ENCODE assay signal across 12 mouse cellular contexts in genomic region chr15:85977086-85977485, GRCm38 (mm10). TPM values are rescaled to one million over a fixed set of nuclear protein-coding genes. Genes with fewer than 3 reads are reported as not detected.
A peak's percentile ranks its signal among the peaks of the same experiment; 100 is the strongest.
DNase-seq lines count a peak whose midpoint lies in the region; ATAC-seq and TF ChIP-seq lines count a peak whose summit lies in the region.
"Had no signal": no experiment of that assay in that cellular context is flagged by ENCODE, and none has a peak within 500 bp of the region (broad histone marks: within the 10 kb centered on the region; RNA-seq: fewer than 3 reads in every experiment).

No protein-coding gene starts in this region.

- WGBS in hindbrain, embryonic 14.5 days, result 84% methylated on average over 9 of the region's 9 CpGs
- WGBS in hindbrain, embryonic 11.5 days, result 91% methylated on average over 9 of the region's 9 CpGs
- 41% methylated on average over 9 of the region's 9 CpGs for WGBS in lung, postnatal 0 days
- WGBS in neural tube, embryonic 15.5 days, result 75% methylated on average over 9 of the region's 9 CpGs

- no peak overlapping the region for H3K4me2 ChIP-seq in hindbrain, embryonic 14.5 days (replicated peaks)
- H3K4me2 ChIP-seq in hindbrain, embryonic 11.5 days (replicated peaks; ENCODE audit: low read depth, low read length), result no peak overlapping the region
- H3K4me2 ChIP-seq in lung, postnatal 0 days (replicated peaks; ENCODE audit: low read depth, low read length), result no peak overlapping the region
- no peak overlapping the region for H3K4me2 ChIP-seq in neural tube, embryonic 15.5 days
- H3K4me2 ChIP-seq: intestine, embryonic 15.5 days; limb, embryonic 15.5 days had no signal

- no peaks in the 10 kb centered on the region for H3K36me3 ChIP-seq in hindbrain, embryonic 14.5 days (replicated peaks; ENCODE audit: control insufficient read depth, insufficient read depth)
- H3K36me3 ChIP-seq in hindbrain, embryonic 11.5 days (ENCODE audit: control insufficient read depth, insufficient read depth, low read length), result no peaks in the 10 kb centered on the region
- no peaks in the 10 kb centered on the region for H3K36me3 ChIP-seq in lung, postnatal 0 days (ENCODE audit: insufficient read depth, low read length)
- no peaks in the 10 kb centered on the region for H3K36me3 ChIP-seq in neural tube, embryonic 15.5 days
- H3K36me3 ChIP-seq: intestine, embryonic 15.5 days; limb, embryonic 15.5 days had no signal

- no peak for TF ChIP-seq CTCF in lung, postnatal 0 days (IDR thresholded peaks at IDR 0.05)
- no peak for TF ChIP-seq CTCF in layer of hippocampus, adult 2 months (conservative IDR thresholded peaks at IDR 0.05)

- H3K4me1 ChIP-seq in hindbrain, embryonic 14.5 days (replicated peaks; ENCODE audit: control insufficient read depth, insufficient read depth, low read length), result peaks cover 28% of the 10 kb centered on the region
- 0 out of 2 replicates have a peak, but pooled peaks cover 12% of the 10 kb centered on the region for H3K4me1 ChIP-seq in hindbrain, embryonic 11.5 days (replicated peaks; ENCODE audit: control insufficient read depth, insufficient read depth, low read length)
- no peaks in the 10 kb centered on the region for H3K4me1 ChIP-seq in lung, postnatal 0 days (ENCODE audit: insufficient read depth, low read depth, low read length)
- H3K4me1 ChIP-seq in neural tube, embryonic 15.5 days, result peaks cover 34% of the 10 kb centered on the region

- no peak overlapping the region for H3K27ac ChIP-seq in hindbrain, embryonic 14.5 days
- H3K27ac ChIP-seq in hindbrain, embryonic 11.5 days (ENCODE audit: low read depth, low read length), result no peak overlapping the region
- no peak overlapping the region for H3K27ac ChIP-seq in lung, postnatal 0 days (ENCODE audit: low read length)
- no peak overlapping the region for H3K27ac ChIP-seq in layer of hippocampus, adult 2 months
- H3K27ac ChIP-seq in neural tube, embryonic 15.5 days (replicated peaks), result no peak overlapping the region
- H3K27ac ChIP-seq: intestine, embryonic 15.5 days; limb, embryonic 15.5 days had no signal

- H3K9me3 ChIP-seq in hindbrain, embryonic 14.5 days (ENCODE audit: control insufficient read depth, low read length), result no peaks in the 10 kb centered on the region
- no peaks in the 10 kb centered on the region for H3K9me3 ChIP-seq in hindbrain, embryonic 11.5 days (ENCODE audit: control insufficient read depth, low read length)
- H3K9me3 ChIP-seq in lung, postnatal 0 days (ENCODE audit: low read length), result no peaks in the 10 kb centered on the region
- H3K9me3 ChIP-seq in neural tube, embryonic 15.5 days (replicated peaks), result no peaks in the 10 kb centered on the region
- H3K9me3 ChIP-seq: intestine, embryonic 15.5 days; limb, embryonic 15.5 days had no signal

- ATAC-seq in hindbrain, embryonic 14.5 days (ENCODE audit: low FRiP score), result no peak
- no peak for ATAC-seq in hindbrain, embryonic 11.5 days (ENCODE audit: low FRiP score)
- ATAC-seq in lung, postnatal 0 days, result peak; percentile 28; the same call in 1 of the 2 replicates
- no peak for ATAC-seq in neural tube, embryonic 15.5 days (ENCODE audit: low FRiP score)
- ATAC-seq: intestine, embryonic 15.5 days; Patski had no signal

- TF ChIP-seq EP300 in lung, postnatal 0 days (IDR thresholded peaks at IDR 0.05), result no peak

- H3K4me3 ChIP-seq in hindbrain, embryonic 14.5 days (replicated peaks; ENCODE audit: low read length), result no peak overlapping the region
- no peak overlapping the region for H3K4me3 ChIP-seq in hindbrain, embryonic 11.5 days (ENCODE audit: low read depth, low read length)
- H3K4me3 ChIP-seq in lung, postnatal 0 days (ENCODE audit: low read depth, low read length), result no peak overlapping the region
- no peak overlapping the region for H3K4me3 ChIP-seq in layer of hippocampus, adult 2 months
- H3K4me3 ChIP-seq in neural tube, embryonic 15.5 days (replicated peaks), result no peak overlapping the region
- H3K4me3 ChIP-seq: intestine, embryonic 15.5 days; limb, embryonic 15.5 days had no signal

- H3K27me3 ChIP-seq in hindbrain, embryonic 14.5 days (ENCODE audit: control insufficient read depth, insufficient read depth, low read length), result no peaks in the 10 kb centered on the region
- no peaks in the 10 kb centered on the region for H3K27me3 ChIP-seq in hindbrain, embryonic 11.5 days (ENCODE audit: control insufficient read depth, insufficient read depth, low read length)
- no peaks in the 10 kb centered on the region for H3K27me3 ChIP-seq in lung, postnatal 0 days (replicated peaks; ENCODE audit: insufficient read depth, low read length)
- H3K27me3 ChIP-seq in neural tube, embryonic 15.5 days (replicated peaks), result no peaks in the 10 kb centered on the region
- H3K27me3 ChIP-seq: intestine, embryonic 15.5 days; limb, embryonic 15.5 days; Patski had no signal

- H3K9ac ChIP-seq in hindbrain, embryonic 14.5 days, result peak overlapping the region; percentile 6; the same call in 1 of the 2 replicates
- H3K9ac ChIP-seq in hindbrain, embryonic 11.5 days (ENCODE audit: low read depth, low read length), result no peak overlapping the region
- H3K9ac ChIP-seq in lung, postnatal 0 days (replicated peaks; ENCODE audit: low read depth), result no peak overlapping the region
- H3K9ac ChIP-seq in neural tube, embryonic 15.5 days (replicated peaks), result no peak overlapping the region
- H3K9ac ChIP-seq: intestine, embryonic 15.5 days; limb, embryonic 15.5 days had no signal

- no peak for DNase-seq in hindbrain, embryonic 14.5 days (ENCODE audit: low spot score)
- no peak for DNase-seq in hindbrain, embryonic 11.5 days (ENCODE audit: low spot score)
- peak; percentile 61 for DNase-seq in CD4-positive, CD25-positive, alpha-beta regulatory T cell, adult 2 months (ENCODE audit: low read depth, low spot score)
- peak; percentile 21 for DNase-seq in adrenal gland, postnatal 10 days
- no peak for DNase-seq in lung, postnatal 0 days (ENCODE audit: low spot score)
- no peak for DNase-seq in layer of hippocampus, adult 2 months (ENCODE audit: low spot score in 2 of 2)
- no peak for DNase-seq in embryo, embryonic 10 days (ENCODE audit: low spot score)
- DNase-seq: cerebellum, adult 2 months had no signal

RNA-seq across cellular contexts. Expression of gene Celsr1, which starts 56.5 kb away (rescaled TPM):
- polyA plus RNA-seq in hindbrain, embryonic 14.5 days (2014; fragmentation: Nextera tagmentation; extraction: Ambion mirVana), result 2.4 and 2.7 TPM in 2 replicates
- 4.6 and 5.1 TPM in 2 replicates for polyA plus RNA-seq in hindbrain, embryonic 11.5 days (2014; fragmentation: Nextera tagmentation; extraction: Ambion mirVana)
- 1 to 10 TPM; 4.4 to 6.5 TPM for total RNA-seq in adrenal gland, postnatal 10 days (2021)
- 2.1 and 2.2 TPM in 2 replicates for polyA plus RNA-seq in lung, postnatal 0 days (2015; fragmentation: Nextera tagmentation; extraction: Ambion mirVana)
- 1 to 10 TPM; 5.5 to 5.8 TPM for total RNA-seq in layer of hippocampus, adult 2 months (2021)
- polyA plus RNA-seq in neural tube, embryonic 15.5 days (2015; fragmentation: Nextera tagmentation; extraction: Ambion mirVana), result 0.88 and 1.4 TPM in 2 replicates

Comparison
In these comparisons a context has a peak if more than half of its experiments do, and no peak if none do; other contexts are left out.
1. DNase-seq: peak in CD4-positive, CD25-positive, alpha-beta regulatory T cell, adult 2 months (single experiment) and adrenal gland, postnatal 10 days (single experiment); none in hindbrain, embryonic 14.5 days (single experiment), hindbrain, embryonic 11.5 days (single experiment), lung, postnatal 0 days (single experiment), layer of hippocampus, adult 2 months (0 of 2) and embryo, embryonic 10 days (single experiment).